Mouse (Mus musculus) midbrain, embryonic 12.5 days (tissue): Measurements from ENCODE around the gene Vill. TPM values are rescaled to one million over a fixed set of nuclear protein-coding genes. Genes with fewer than 3 reads are reported as not detected.

Experiments
- ATAC-seq: fragments of 200-750 bp; cut with Nextera tagmentation; 2 replicates; pipeline ENCODE4 v1.8.0; 2017; ENCODE audit warnings: low read depth, moderate TSS enrichment, moderate library complexity; ENCODE audit not compliant: low FRiP score
- H3K27ac ChIP-seq: fragments of 300-500 bp; sonication (generic); replicated peaks from 2 replicates; pipeline ENCODE4 v1.5.1; 2016; ENCODE audit warnings: mild to moderate bottlenecking
- H3K27me3 ChIP-seq: fragments of 300-500 bp; sonication (generic); 2 replicates; pipeline ENCODE4 v1.6.1; 2016; ENCODE audit warnings: mild to moderate bottlenecking
- H3K36me3 ChIP-seq: fragments of 300-500 bp; sonication (generic); 2 replicates; pipeline ENCODE4 v1.6.1; 2016
- H3K4me1 ChIP-seq: fragments of 300-500 bp; sonication (generic); 2 replicates; pipeline ENCODE4 v1.6.1; 2016
- H3K4me2 ChIP-seq: fragments of 300-500 bp; sonication (generic); replicated peaks from 2 replicates; pipeline ENCODE4 v1.6.1; 2016; ENCODE audit warnings: mild to moderate bottlenecking, moderate library complexity
- H3K4me3 ChIP-seq: fragments of 300-500 bp; sonication (generic); 2 replicates; pipeline ENCODE4 v1.5.1; 2016; ENCODE audit warnings: mild to moderate bottlenecking
- H3K9ac ChIP-seq: fragments of 300-500 bp; sonication (generic); replicated peaks from 2 replicates; pipeline ENCODE4 v1.6.1; 2016; ENCODE audit warnings: mild to moderate bottlenecking, moderate library complexity
- H3K9me3 ChIP-seq: fragments of 300-500 bp; sonication (generic); 2 replicates; pipeline ENCODE4 v1.6.1; 2016; ENCODE audit warnings: mild to moderate bottlenecking
- WGBS: fragments of 180-500 bp; shearing (Covaris S2); methylation state at CpG from one replicate; pipeline ENCODE4 v1.1.7; 2016; 5-methylcytosine and 5-hydroxymethylcytosine counted together
- polyA plus RNA-seq: library from polyadenylated mRNA; unstranded; fragments of >200 nt; fragmentation: Nextera tagmentation; extraction: Ambion mirVana; gene quantifications from 2 replicates; pipeline ENCODE4 v1.2.1, GENCODE M21; 2016

Gene Vill
- polyA plus RNA-seq, 1 experiment from 2014 or later, result 9.1 TPM

DNA sequence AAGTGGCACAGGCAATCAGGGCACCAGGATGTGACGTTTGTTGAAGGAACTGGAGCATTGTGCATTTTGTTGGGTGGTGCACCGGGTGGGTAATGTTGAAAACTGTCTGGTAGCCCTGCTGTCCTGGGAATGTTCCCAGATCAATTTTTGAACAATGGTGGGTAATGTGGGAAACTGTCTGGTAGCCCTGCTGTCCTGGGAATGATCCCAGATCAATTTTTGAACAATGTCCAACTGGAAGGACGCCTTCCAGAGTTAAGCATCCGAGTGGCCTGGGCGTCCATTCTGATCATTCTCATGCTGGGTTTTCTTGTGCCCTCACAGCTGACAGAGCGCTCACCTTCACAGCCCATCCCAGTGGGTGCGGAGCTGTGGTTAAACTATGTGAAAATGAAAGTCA, 25.2 kb upstream of the Vill start:
- no peak for ATAC-seq
- H3K27me3 ChIP-seq, result no peaks in the 10 kb centered on the region
- no peak overlapping the region for H3K9ac ChIP-seq
- peaks cover 8% of the 10 kb centered on the region for H3K4me1 ChIP-seq
- H3K4me3 ChIP-seq, result no peak overlapping the region
- WGBS, result 93% methylated on average over 7 of the region's 7 CpGs
- H3K4me2 ChIP-seq, result no peak overlapping the region
- H3K36me3 ChIP-seq, result 0 out of 2 replicates have a peak, but pooled peaks cover 3% of the 10 kb centered on the region
- no peak overlapping the region for H3K27ac ChIP-seq
- no peaks in the 10 kb centered on the region for H3K9me3 ChIP-seq

DNA sequence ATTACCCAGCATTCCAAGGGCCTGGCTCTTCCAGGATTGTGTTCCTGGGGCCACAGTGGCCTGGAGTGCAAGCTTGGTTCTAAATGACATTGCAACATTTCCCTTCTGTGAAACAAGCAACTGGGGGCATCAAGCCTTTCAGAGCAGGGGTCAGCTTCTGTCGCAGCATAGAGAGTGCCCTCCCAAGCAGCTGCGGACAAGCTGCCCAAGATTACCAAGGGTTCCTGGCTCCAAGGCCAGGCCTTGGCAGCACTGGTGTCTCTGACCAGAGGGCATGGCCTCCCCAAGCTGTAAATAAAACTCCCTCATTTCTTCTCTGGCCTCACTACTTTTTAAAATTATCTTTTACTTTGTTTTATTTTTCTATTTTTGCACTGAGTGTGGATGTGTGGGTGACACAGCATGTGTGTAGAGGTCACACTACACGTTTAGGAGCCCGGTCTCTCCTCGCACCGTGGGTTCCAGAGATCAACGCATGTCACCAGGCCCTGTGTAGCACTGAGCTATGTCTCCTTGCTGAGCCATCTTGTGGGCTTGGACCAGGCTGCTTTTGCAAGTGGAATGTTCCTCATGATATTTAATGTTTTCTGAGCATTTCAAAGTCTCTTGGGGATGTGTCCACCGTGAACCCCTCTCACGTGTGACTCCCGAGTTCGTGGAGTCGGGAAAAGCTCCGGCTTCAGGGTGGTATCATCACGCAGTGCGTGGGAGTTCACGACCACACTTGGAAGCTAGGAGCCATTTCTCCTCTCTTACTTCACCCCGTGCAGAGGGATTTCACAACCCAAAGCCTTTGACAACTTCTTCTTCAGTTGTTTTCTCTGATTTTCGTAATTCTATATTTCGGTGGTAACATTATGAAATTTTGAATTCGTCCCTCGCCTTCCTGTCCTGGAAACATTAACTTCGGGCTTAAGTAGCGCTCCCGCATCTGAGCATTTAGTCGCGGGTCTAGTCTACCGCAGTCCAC, 24.1 kb upstream of the Vill start:
- Histone ChIP-seq H3K36me3 (0 out of 2 replicates have a peak, but pooled peaks cover 3% of the 10 kb centered on the region), H3K4me3 (no peak overlapping the region), H3K9ac (no peak overlapping the region), H3K27ac (no peak overlapping the region), H3K27me3 (peaks cover 7% of the 10 kb centered on the region; the same call in 1 of the 2 replicates), H3K9me3 (no peaks in the 10 kb centered on the region), H3K4me2 (no peak overlapping the region), H3K4me1 (peaks cover 20% of the 10 kb centered on the region)
- ATAC-seq, result no peak
- WGBS, result 94% methylated on average over 27 of the region's 27 CpGs

DNA sequence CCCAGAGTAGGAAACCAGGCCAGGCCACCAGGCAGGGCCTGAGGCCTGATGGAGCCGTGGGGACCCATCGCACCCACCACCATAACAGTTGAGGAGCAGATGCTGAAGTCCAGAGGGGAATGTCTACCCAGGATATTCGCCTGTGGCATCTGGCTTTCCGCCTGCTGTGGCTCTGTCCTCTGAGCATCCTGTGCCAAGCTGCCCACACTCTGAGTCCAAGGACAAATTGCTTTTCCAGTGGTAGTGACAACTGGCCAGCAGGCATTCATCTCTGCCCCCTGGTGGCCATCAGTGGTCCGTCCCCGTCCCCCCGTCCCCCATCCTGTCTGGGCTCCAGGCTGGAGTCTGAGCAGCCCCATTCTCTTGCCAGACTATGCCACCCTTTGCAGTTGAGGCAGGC, 23.0 kb upstream of the Vill start:
- H3K9ac ChIP-seq, result no peak overlapping the region
- peaks cover 7% of the 10 kb centered on the region; the same call in 1 of the 2 replicates for H3K27me3 ChIP-seq
- peaks cover 30% of the 10 kb centered on the region for H3K4me1 ChIP-seq
- H3K9me3 ChIP-seq, result no peaks in the 10 kb centered on the region
- WGBS, result 57% methylated on average over 7 of the region's 7 CpGs
- H3K4me3 ChIP-seq, result no peak overlapping the region
- H3K27ac ChIP-seq, result no peak overlapping the region
- H3K36me3 ChIP-seq, result 0 out of 2 replicates have a peak, but pooled peaks cover 3% of the 10 kb centered on the region
- H3K4me2 ChIP-seq, result no peak overlapping the region
- no peak for ATAC-seq

DNA sequence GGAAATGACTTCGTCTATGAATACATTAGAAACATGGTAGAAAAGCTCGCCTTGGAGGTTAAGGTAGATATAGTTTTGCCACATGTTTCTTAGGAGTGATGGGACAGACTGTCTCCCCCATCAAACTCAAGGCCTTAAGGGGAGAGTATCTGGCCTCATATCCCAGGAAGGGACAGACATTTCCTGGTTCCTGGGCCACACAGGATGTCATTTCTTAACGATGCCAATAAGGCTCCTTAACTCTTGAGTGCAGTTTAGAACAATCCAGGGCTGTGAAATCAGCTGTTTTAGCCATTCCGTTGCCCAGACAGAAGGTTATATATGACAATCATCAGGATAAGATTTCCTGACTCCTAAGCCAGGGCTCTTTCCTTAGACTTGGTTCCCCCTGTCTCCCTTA, 21.5 kb upstream of the Vill start:
- 92% methylated on average over 4 of the region's 4 CpGs for WGBS

DNA sequence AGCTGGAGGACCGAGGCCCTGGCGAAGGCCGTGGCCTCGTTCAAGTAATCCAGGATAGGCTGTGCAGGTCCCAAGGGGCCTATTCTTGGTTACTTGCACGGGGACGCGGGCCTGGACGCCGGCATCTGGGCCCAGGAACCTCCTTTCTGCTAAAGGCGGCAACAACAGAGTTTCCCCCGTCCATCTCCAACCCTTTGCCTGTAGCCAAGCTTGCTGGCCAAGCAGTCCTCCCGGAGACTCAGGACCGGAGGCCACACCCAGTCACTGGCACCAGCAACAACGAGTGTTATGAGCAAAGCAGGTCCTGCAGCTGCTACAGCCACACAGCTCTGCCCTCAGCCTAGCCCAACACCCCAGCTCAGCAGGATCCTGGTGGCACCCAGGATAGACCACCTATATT, 20.8 kb upstream of the Vill start:
- H3K4me3 ChIP-seq, result no peak overlapping the region
- H3K4me1 ChIP-seq, result peaks cover 38% of the 10 kb centered on the region
- ATAC-seq, result no peak
- H3K4me2 ChIP-seq, result no peak overlapping the region
- H3K36me3 ChIP-seq, result 0 out of 2 replicates have a peak, but pooled peaks cover 7% of the 10 kb centered on the region
- H3K9me3 ChIP-seq, result no peaks in the 10 kb centered on the region
- no peak overlapping the region for H3K9ac ChIP-seq
- 82% methylated on average over 14 of the region's 14 CpGs for WGBS
- H3K27me3 ChIP-seq, result peaks cover 7% of the 10 kb centered on the region; the same call in 1 of the 2 replicates
- no peak overlapping the region for H3K27ac ChIP-seq

More for the DNA sequence above, 21.5 kb upstream of the Vill start:
- no peaks in the 10 kb centered on the region for H3K9me3 ChIP-seq
- peaks cover 33% of the 10 kb centered on the region for H3K4me1 ChIP-seq
- no peak overlapping the region for H3K4me3 ChIP-seq
- H3K27ac ChIP-seq, result no peak overlapping the region
- H3K9ac ChIP-seq, result no peak overlapping the region
- H3K4me2 ChIP-seq, result no peak overlapping the region
- no peak for ATAC-seq
- H3K36me3 ChIP-seq, result 0 out of 2 replicates have a peak, but pooled peaks cover 3% of the 10 kb centered on the region
- H3K27me3 ChIP-seq, result peaks cover 7% of the 10 kb centered on the region; the same call in 1 of the 2 replicates

DNA sequence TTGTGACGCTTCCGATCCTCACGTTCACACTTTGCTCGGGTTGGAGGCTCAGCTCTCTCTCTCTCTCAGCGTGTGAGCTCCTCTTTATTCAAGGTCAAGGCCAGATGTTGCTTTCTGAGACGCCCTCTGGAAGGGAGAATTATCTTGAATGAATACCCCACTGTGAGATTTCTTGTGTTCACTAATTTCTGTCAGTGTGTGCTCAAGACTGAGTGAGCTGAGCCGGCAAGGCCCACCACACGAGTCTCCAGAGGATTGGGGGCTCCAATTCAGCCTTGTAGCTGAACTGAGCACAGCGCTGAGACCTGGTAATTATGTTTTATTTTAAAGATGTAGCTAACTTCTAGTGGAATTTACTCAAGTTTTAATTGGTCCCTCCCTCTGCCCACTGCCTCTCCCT, 20.0 kb upstream of the Vill start:
- H3K36me3 ChIP-seq, result 0 out of 2 replicates have a peak, but pooled peaks cover 7% of the 10 kb centered on the region
- ATAC-seq, result no peak
- peaks cover 42% of the 10 kb centered on the region for H3K4me1 ChIP-seq

DNA sequence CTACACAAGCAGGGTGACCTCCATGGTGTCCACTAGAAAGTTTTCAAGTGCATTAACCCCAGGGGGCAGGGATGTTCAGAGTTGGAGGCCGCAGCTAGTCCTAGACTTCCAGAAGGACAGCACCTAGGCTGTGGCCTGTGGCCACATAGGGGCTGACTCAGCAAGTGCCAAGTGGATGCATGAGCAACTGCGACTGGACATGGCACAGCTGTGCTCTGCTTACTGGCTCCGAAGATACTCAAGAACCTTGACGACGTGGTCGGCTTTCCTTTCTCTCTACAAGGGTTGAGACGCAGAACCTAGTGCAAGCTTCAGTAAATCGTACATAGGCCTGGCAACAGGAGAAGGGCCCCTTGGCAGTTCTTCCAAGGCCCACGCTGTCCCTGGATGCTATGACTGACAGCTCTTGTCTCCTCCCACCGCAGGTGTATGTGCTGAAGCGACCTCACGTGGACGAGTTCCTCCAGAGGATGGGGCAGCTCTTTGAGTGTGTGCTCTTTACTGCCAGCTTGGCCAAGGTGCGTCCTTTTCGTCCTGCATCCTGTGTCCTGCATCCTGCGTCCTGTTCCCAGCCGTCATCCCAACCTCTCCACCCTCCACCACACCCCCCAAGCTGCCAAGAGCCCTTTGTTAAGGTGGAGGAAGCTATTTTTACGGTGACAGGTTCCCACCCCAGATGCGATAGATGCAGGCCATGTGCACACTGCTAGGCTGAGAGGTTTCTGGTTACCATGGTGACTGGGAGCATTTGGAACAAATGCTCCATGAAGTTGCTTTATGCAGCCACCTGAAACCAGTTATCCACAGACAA, 19.3 kb upstream of the Vill start:
- 0 out of 2 replicates have a peak, but pooled peaks cover 7% of the 10 kb centered on the region for H3K36me3 ChIP-seq
- H3K9me3 ChIP-seq, result no peaks in the 10 kb centered on the region
- peak; percentile 61 for ATAC-seq
- no peak overlapping the region for H3K4me3 ChIP-seq
- no peak overlapping the region for H3K4me2 ChIP-seq
- H3K4me1 ChIP-seq, result peaks cover 42% of the 10 kb centered on the region
- H3K9ac ChIP-seq, result 0 out of 2 replicates have a peak overlapping the region, but pooled peaks have one; percentile 24
- H3K27me3 ChIP-seq, result peaks cover 7% of the 10 kb centered on the region; the same call in 1 of the 2 replicates
- WGBS, result 72% methylated on average over 19 of the region's 19 CpGs
- H3K27ac ChIP-seq, result no peak overlapping the region

More for the DNA sequence above, 20.0 kb upstream of the Vill start:
- no peak overlapping the region; the same call in 1 of the 2 replicates for H3K9ac ChIP-seq
- H3K4me2 ChIP-seq, result no peak overlapping the region
- no peak overlapping the region for H3K27ac ChIP-seq
- 35% methylated on average over 9 of the region's 9 CpGs for WGBS
- H3K27me3 ChIP-seq, result peaks cover 7% of the 10 kb centered on the region; the same call in 1 of the 2 replicates
- H3K4me3 ChIP-seq, result no peak overlapping the region
- H3K9me3 ChIP-seq, result no peaks in the 10 kb centered on the region

DNA sequence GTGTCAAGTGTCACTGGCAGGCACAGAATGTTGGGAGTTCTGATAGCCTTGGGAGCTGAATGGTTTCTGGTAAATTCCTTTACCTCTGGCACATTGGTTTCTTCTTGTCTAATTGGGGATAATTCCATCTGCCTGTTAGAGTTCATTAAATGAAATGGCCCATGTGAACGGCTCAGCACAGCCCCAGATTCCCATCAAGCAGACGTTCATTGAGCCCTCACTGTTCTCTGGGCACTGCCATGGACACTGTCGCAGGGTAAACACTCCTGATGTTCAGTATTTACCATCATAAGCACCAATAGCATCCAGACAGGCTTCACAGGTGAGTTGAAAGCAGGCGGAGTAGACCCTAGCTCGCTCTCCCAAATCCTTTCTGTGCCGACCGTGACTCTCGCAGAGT, 18.5 kb upstream of the Vill start:
- H3K9me3 ChIP-seq, result no peaks in the 10 kb centered on the region
- H3K9ac ChIP-seq, result no peak overlapping the region
- H3K4me1 ChIP-seq, result peaks cover 42% of the 10 kb centered on the region
- H3K4me3 ChIP-seq, result no peak overlapping the region
- H3K4me2 ChIP-seq, result no peak overlapping the region
- no peak overlapping the region for H3K27ac ChIP-seq
- H3K36me3 ChIP-seq, result 0 out of 2 replicates have a peak, but pooled peaks cover 7% of the 10 kb centered on the region
- ATAC-seq, result no peak
- H3K27me3 ChIP-seq, result peaks cover 7% of the 10 kb centered on the region; the same call in 1 of the 2 replicates
- 78% methylated on average over 8 of the region's 8 CpGs for WGBS

DNA sequence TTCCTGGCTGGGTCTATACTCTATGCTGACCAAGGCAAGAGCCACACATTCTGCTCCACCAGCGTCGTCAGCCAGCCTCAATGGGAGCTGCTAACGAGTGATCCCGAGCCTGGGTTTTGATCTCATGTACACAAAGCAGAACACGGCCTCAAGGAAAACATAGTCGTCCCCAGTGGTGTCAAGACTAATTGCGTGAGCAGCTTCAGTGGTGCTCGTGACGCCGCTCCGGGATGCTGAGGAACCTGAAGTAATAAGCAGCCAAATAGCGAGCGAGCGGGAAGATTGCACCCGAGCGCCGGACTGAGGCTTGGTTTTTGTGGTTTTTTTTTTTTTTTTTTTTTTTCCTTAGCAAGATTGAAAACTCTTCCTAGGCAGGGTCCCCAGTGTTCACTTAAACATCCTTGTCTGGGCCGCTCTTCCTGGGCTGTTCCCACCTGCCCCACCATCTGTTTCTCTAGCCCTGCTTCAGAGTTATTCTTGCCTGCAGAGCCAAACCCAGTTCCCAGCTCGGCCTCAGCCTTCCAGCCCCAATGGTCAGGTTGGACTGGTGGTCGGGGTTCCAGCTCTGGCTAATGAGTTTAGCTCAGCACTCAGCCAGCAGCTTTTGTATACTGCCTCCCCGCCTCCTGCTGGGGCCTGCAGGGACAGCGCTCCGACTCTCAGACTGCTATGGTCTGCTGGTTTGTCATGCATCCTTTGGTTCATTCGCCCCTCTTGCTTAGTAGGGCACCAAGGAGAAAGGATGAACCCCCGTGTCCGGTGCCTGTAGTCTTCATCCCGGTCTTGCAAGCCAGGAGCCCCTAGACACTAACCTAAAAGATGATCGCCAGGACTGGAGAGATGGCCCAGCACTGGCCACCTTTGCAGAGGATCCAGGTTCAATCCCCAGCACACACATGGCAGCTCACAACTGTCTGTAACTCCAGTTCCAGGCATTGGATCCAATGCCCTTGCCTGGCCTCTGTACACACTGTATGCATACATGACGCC, 17.6 kb upstream of the Vill start:
- H3K4me1 ChIP-seq, result peaks cover 42% of the 10 kb centered on the region
- peaks cover 7% of the 10 kb centered on the region; the same call in 1 of the 2 replicates for H3K27me3 ChIP-seq
- no peak overlapping the region for H3K4me2 ChIP-seq
- ATAC-seq, result no peak
- no peak overlapping the region for H3K4me3 ChIP-seq
- WGBS, result 64% methylated on average over 29 of the region's 29 CpGs
- H3K27ac ChIP-seq, result no peak overlapping the region
- H3K9me3 ChIP-seq, result no peaks in the 10 kb centered on the region
- H3K36me3 ChIP-seq, result 0 out of 2 replicates have a peak, but pooled peaks cover 7% of the 10 kb centered on the region
- no peak overlapping the region for H3K9ac ChIP-seq

DNA sequence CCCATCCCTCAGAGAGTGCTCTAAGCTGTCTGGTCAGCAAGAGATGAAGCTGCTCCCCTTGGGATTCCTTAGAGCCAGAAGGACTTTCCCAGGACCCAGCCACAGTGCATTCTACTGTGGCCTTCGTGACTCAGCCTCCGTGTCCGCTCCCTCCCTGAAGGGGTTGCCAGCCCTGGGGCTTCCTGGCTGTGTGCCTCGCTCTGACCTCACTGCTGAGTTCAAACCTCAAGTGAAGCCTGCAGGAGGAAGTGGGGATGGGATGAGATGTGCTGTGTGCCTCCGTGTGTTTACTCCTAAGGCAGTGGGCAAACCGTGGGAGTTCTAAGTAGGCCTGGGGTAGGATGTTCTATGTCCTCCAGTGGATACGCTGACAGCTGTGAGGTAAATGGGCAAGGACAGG, 16.7 kb upstream of the Vill start:
- ATAC-seq, result no peak
- no peaks in the 10 kb centered on the region for H3K9me3 ChIP-seq
- H3K9ac ChIP-seq, result no peak overlapping the region
- H3K4me2 ChIP-seq, result no peak overlapping the region
- H3K4me3 ChIP-seq, result no peak overlapping the region
- 88% methylated on average over 7 of the region's 7 CpGs for WGBS
- no peak overlapping the region for H3K27ac ChIP-seq
- 0 out of 2 replicates have a peak, but pooled peaks cover 7% of the 10 kb centered on the region for H3K36me3 ChIP-seq
- peaks cover 7% of the 10 kb centered on the region; the same call in 1 of the 2 replicates for H3K27me3 ChIP-seq
- H3K4me1 ChIP-seq, result peaks cover 42% of the 10 kb centered on the region
